7 mouse cellular contexts compared by ENCODE assay signal in genomic region chr8:111644286-111645051, GRCm38 (mm10). TPM values are rescaled to one million over a fixed set of nuclear protein-coding genes. Genes with fewer than 3 reads are reported as not detected.
A peak's percentile ranks its signal among the peaks of the same experiment; 100 is the strongest.
DNase-seq lines count a peak whose midpoint lies in the region; ATAC-seq and TF ChIP-seq lines count a peak whose summit lies in the region.
"Not testable (repeated sequence)": the region's sequence is repeated elsewhere in the genome, so short reads cannot be mapped to it uniquely, and the experiment has no call there.

No protein-coding gene starts in this region.

- H3K36me3 ChIP-seq in heart, adult 2 months (ENCODE audit: control insufficient read depth, insufficient read depth, low read length); intestine, embryonic 16.5 days (ENCODE audit: control insufficient read depth, insufficient read depth, low read length): not testable (repeated sequence)

- ATAC-seq in intestine, embryonic 16.5 days, result not testable (repeated sequence)
- peak; percentile 69 for ATAC-seq in megakaryocyte progenitor cell, adult 5-6 weeks (replicated peaks; ENCODE audit: poor library complexity)

- intact Hi-C loops in heart, adult 2 months (cut with DNase I), result loop anchor here (5.0 kb wide), 2 partner anchors 122 to 302 kb away; partner anchors contain the start of gene Wdr59

- not testable (repeated sequence) for H3K27me3 ChIP-seq in heart, adult 2 months (ENCODE audit: control insufficient read depth, insufficient read depth, low read length); intestine, embryonic 16.5 days (replicated peaks; ENCODE audit: control insufficient read depth, insufficient read depth, low read length)

- H3K4me1 ChIP-seq in cortical plate, adult 2 months (ENCODE audit: control insufficient read depth, insufficient read depth, low read length); heart, adult 2 months (ENCODE audit: control insufficient read depth, insufficient read depth, low read length); intestine, embryonic 16.5 days (ENCODE audit: control insufficient read depth, insufficient read depth, low read length): not testable (repeated sequence)

- WGBS in heart, adult 2 months, result 41% methylated on average over 12 of the region's 12 CpGs
- WGBS in intestine, embryonic 16.5 days, result 55% methylated on average over 12 of the region's 12 CpGs

- not testable (repeated sequence) for TF ChIP-seq CTCF in cortical plate, adult 2 months (IDR thresholded peaks at IDR 0.05; ENCODE audit: extremely low read depth, insufficient read depth, low read length); heart, adult 2 months (IDR thresholded peaks at IDR 0.05)

- not testable (repeated sequence) for TF ChIP-seq POLR2A in cortical plate, adult 2 months (IDR thresholded peaks at IDR 0.05; ENCODE audit: extremely low read depth, insufficient read depth, low read length); heart, adult 2 months (IDR thresholded peaks at IDR 0.05; ENCODE audit: insufficient read depth, low read depth, low read length)

- H3K27ac ChIP-seq in cortical plate, adult 2 months (ENCODE audit: insufficient read depth, low read length), result not testable (repeated sequence)
- peak overlapping the region; percentile 97 for H3K27ac ChIP-seq in heart, adult 2 months
- H3K27ac ChIP-seq in intestine, embryonic 16.5 days (ENCODE audit: low read length), result peak overlapping the region; percentile 83

- H3K9me3 ChIP-seq in intestine, embryonic 16.5 days (ENCODE audit: control insufficient read depth, low read length), result not testable (repeated sequence)

- TF ChIP-seq EP300 in heart, adult 2 months (IDR thresholded peaks at IDR 0.05; ENCODE audit: insufficient read depth, low read depth, low read length), result not testable (repeated sequence)

- H3K79me2 ChIP-seq in heart, adult 2 months (replicated peaks; ENCODE audit: control insufficient read depth, insufficient read depth, low read length), result not testable (repeated sequence)

- H3K4me3 ChIP-seq in cortical plate, adult 2 months (ENCODE audit: insufficient read depth, low read length), result peak overlapping the region; percentile 67
- H3K4me3 ChIP-seq in heart, adult 2 months, result peak overlapping the region; percentile 100
- peak overlapping the region; percentile 85 for H3K4me3 ChIP-seq in intestine, embryonic 16.5 days (ENCODE audit: low read length)

- peak; percentile 80 for DNase-seq in MN1 (ENCODE audit: low spot score)
- DNase-seq in heart, adult 2 months, result peak; percentile 33 to 47
- peak; percentile 56 for DNase-seq in liver
- peak; percentile 36 for DNase-seq in spleen, adult 12 weeks (ENCODE audit: low spot score)

- not testable (repeated sequence) for H3K9ac ChIP-seq in heart, adult 2 months (ENCODE audit: low read depth, low read length)
- peak overlapping the region; percentile 99 for H3K9ac ChIP-seq in intestine, embryonic 16.5 days (ENCODE audit: low read depth, low read length)

- peak overlapping the region; percentile 63 for H3K4me2 ChIP-seq in intestine, embryonic 16.5 days (ENCODE audit: low read depth, low read length)

RNA-seq across cellular contexts. Expression of gene Zfp1, which starts 1.3 kb away (rescaled TPM):
- polyA plus RNA-seq in cortical plate, adult 2 months (2012; rRNA removed), result 27.0 and 28.7 TPM in 2 replicates
- total RNA-seq in heart, adult 2 months (2021), result 1 to 10 TPM; 6.3 to 7.6 TPM
- polyA plus RNA-seq in heart, adult 2 months (2012; rRNA removed), result 4.3 and 6.4 TPM in 2 replicates
- 12.6 and 16.0 TPM in 2 replicates for polyA plus RNA-seq in intestine, embryonic 16.5 days (2015; fragmentation: Nextera tagmentation; extraction: Ambion mirVana)
- 14.7 and 16.9 TPM in 2 replicates for total RNA-seq in megakaryocyte progenitor cell, adult 5-6 weeks (2015)
- 11.2 and 19.2 TPM in 2 replicates for total RNA-seq in megakaryocyte progenitor cell, adult 5-6 weeks (2017)

RNA-seq across cellular contexts. Expression of gene Ldhd, which starts 14.3 kb away (rescaled TPM):
- 21.2 and 21.6 TPM in 2 replicates for polyA plus RNA-seq in cortical plate, adult 2 months (2012; rRNA removed)
- 10 to 100 TPM; 43.4 to 53.4 TPM for total RNA-seq in heart, adult 2 months (2021)
- polyA plus RNA-seq in heart, adult 2 months (2012; rRNA removed), result 52.1 and 56.2 TPM in 2 replicates
- polyA plus RNA-seq in intestine, embryonic 16.5 days (2015; fragmentation: Nextera tagmentation; extraction: Ambion mirVana), result 2.7 and 3.5 TPM in 2 replicates
- 0.10 and 0.15 TPM in 2 replicates for total RNA-seq in megakaryocyte progenitor cell, adult 5-6 weeks (2015)
- 0.14 TPM in 1 of 2 replicates, not detected in the other for total RNA-seq in megakaryocyte progenitor cell, adult 5-6 weeks (2017)

RNA-seq across cellular contexts. Expression of gene Ctrb1, which starts 46.3 kb away (rescaled TPM):
- polyA plus RNA-seq in cortical plate, adult 2 months (2012; rRNA removed), result 0.25 TPM in 1 of 2 replicates, not detected in the other
- total RNA-seq in heart, adult 2 months (2021), result not detected
- 0.68 and 0.82 TPM in 2 replicates for polyA plus RNA-seq in heart, adult 2 months (2012; rRNA removed)
- 1,904 and 2,500 TPM in 2 replicates for polyA plus RNA-seq in intestine, embryonic 16.5 days (2015; fragmentation: Nextera tagmentation; extraction: Ambion mirVana)
- total RNA-seq in megakaryocyte progenitor cell, adult 5-6 weeks (2015), result not detected in 2 replicates
- not detected in 2 replicates for total RNA-seq in megakaryocyte progenitor cell, adult 5-6 weeks (2017)

Comparison
In these comparisons a context has a peak if more than half of its experiments do, and no peak if none do; other contexts are left out.
1. RNA of gene Ctrb1, which starts 46.3 kb away (polyA plus RNA-seq): 1,904 to 2,500 TPM in intestine, embryonic 16.5 days; 0.68 to 0.82 TPM in heart, adult 2 months and 0.25 TPM in cortical plate, adult 2 months; every median in the first group is over 1,000 times any median in the second.
2. Peak in every context shown above with its lines, with median percentiles within 50 percentile points of each other: DNase-seq and H3K4me3 ChIP-seq.